Mouse (Mus musculus): Measurements from ENCODE around the gene Dpp6.

- no peak for TF ChIP-seq TAL1 (conservative IDR thresholded peaks at IDR 0.05; ENCODE audit: low read depth, low read length)
- TF ChIP-seq CTCF (IDR thresholded peaks at IDR 0.05; ENCODE audit: low read depth, low read length), result no peak
- TF ChIP-seq GATA1 (IDR thresholded peaks at IDR 0.05; ENCODE audit: borderline replicate concordance, low read length), result no peak
- TF ChIP-seq POLR2AphosphoS5 (IDR thresholded peaks at IDR 0.05; ENCODE audit: insufficient replicate concordance, low read depth, low read length), result no peak
- no peak for TF ChIP-seq GATA2 (IDR thresholded peaks at IDR 0.05; ENCODE audit: borderline replicate concordance, low read depth, low read length)
Observed at GRCm38 (mm10) chr5:27380656-27381385, 563.8 kb downstream of the Dpp6 start.

Measured in G1E (cell line).